Mouse (Mus musculus) lung, postnatal 25 days (tissue): ENCODE data around the gene Mybl2.
"Not testable (repeated sequence)": the region's sequence is repeated elsewhere in the genome, so short reads cannot be mapped to it uniquely, and the experiment has no call there.

ENCODE experiments used
- DNase-seq: peaks from one replicate; pipeline ENCODE4 v3.0.0; 2022; ENCODE audit warnings: low spot score

Mybl2 gene

GRCm38 (mm10) chr2:163054335-163054840 is at the start of gene Mybl2:
Gene Mybl2 (plus strand): TSS chr2:163054687.
- peak; percentile 94 for DNase-seq

DNA sequence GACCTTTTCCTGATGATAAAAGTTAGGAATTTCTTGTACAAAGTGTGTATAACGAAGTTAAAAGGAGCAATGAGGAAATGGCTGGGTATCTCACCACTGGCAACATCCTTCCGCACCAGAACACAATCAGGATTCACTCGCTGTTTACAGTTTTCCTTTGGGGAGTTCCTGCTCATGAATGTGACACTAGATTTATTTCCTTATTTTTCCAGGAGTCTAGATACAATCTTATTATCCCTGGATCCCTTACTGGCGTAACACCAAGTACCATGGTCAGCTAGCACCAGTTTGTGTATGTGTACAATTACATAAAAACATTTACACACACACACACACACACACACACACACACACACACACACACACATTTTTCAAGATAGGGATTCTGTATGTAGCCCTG is 47.2 kb upstream of the Mybl2 start:
- DNase-seq: peak; percentile 72

DNA sequence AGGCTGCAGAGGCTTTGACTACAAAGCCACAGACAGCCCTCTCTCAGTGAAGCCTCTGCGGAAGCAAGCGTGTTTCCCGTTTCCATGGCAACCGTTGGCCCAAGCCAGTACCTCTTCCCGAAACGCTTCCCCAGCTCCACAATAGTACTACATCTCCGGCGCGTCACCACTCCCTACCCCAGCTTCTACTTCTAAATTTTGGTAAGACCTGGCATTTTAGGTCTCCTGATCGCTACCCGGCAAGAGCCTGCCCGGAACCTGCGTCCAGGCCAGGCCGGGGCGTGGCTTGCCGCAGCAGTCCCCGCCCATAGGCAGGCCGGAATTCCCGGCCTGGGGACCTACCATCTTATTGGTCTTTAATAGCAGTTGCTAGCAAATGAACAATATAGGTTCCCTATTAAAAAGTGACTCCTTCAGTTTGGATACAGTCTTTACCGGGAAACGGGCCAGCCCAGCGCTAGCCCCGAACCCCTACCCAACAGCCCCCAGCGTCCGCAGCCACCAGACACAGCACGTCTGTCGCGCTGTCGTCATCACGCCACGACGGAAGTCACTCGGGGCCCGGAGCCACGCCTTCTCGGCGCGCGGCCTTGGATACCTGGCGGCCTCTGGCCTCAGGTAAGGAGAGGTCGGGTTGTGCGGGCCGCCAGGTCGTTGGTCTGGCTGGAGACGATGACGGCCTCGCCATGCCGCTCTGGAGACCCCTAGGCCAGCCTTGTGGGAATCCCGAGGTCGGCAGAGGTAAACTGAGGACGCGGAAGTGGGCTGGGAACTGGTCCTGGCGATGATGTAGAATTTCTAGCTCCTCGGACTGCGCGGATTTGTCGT is 37.4 kb upstream of the Mybl2 start, which contains the start of gene Ift52:
Gene Ift52 (plus strand): TSS at position 439 of the 828 bp plus-strand sequence.
- peak; percentile 91 for DNase-seq

GRCm38 (mm10) chr2:163031289-163031688 is 23.2 kb upstream of the Mybl2 start:
- no peak for DNase-seq

- DNase-seq: no peak
Measured at GRCm38 (mm10) chr2:163031757-163032156, 22.7 kb upstream of the Mybl2 start.

- DNase-seq: no peak
Measured at GRCm38 (mm10) chr2:163032622-163033021, 21.9 kb upstream of the Mybl2 start.

DNA sequence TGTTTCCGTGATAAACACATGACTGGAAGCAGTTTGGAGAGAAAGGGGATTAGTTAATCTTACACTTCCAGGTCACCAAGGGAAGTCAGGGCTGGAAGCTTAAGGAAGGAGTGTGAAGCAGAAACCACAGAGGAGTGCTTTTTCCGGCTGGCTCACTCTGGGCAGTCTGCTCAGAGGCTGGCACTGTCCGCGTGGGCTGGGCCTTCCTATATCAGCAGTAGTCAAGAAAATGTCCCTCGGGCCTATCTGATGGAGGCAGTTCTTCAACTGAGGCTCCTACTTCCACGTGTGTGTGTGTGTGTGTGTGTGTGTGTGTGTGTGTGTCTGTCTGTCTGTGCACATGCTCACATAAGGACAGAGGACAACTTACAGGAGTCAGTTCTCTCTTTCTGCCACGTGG is 14.5 kb upstream of the Mybl2 start:
- no peak for DNase-seq

GRCm38 (mm10) chr2:163048125-163048524 is 6.4 kb upstream of the Mybl2 start:
- peak; percentile 70 for DNase-seq

DNA sequence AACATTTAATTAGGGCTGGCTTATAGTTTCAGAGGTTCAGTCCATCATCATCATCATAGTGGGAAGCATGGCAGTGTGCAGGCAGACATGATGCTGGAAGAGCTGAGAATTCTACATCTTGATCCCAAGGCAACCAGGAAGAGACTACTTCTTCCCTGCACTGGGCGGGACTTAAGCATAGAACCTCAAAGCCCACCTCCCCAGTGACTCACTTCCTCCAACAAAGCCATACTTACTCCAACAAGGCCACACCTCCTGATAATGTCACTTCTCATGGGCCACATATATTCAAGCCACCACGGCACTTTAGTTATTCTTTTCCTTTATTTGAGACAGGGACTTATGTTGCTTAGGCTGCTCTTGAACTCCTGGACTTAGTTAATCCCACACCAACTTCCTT is 5.4 kb upstream of the Mybl2 start:
- DNase-seq: no peak

GRCm38 (mm10) chr2:163051691-163052090 is 2.8 kb upstream of the Mybl2 start:
- DNase-seq: no peak

DNA sequence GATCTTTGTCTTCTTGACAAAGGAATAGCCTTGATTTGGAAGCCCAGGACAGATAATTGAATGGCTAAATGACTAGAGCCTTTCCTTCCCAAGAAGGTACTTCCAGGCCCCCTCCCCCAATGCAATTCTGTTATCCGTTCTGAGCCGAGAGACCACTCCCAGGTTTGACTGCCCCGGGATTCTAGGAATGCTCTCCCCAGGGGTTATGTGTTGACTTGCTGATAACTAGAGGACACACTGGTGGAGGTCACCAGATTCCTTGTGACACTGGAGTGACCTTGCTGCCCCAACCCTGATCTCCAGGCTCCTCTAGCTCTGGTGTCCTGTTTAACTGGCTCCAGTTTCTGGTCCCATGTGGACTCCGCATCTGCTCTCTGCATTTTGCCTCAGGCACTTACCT is 2.4 kb upstream of the Mybl2 start:
- peak; percentile 26 for DNase-seq

GRCm38 (mm10) chr2:163052826-163053225 is 1.7 kb upstream of the Mybl2 start:
- DNase-seq: no peak

- no peak for DNase-seq
Measured at GRCm38 (mm10) chr2:163054891-163055494, 506 bp downstream of the Mybl2 start.

- DNase-seq: no peak
Measured at GRCm38 (mm10) chr2:163055715-163056114, 1.2 kb downstream of the Mybl2 start.

DNA sequence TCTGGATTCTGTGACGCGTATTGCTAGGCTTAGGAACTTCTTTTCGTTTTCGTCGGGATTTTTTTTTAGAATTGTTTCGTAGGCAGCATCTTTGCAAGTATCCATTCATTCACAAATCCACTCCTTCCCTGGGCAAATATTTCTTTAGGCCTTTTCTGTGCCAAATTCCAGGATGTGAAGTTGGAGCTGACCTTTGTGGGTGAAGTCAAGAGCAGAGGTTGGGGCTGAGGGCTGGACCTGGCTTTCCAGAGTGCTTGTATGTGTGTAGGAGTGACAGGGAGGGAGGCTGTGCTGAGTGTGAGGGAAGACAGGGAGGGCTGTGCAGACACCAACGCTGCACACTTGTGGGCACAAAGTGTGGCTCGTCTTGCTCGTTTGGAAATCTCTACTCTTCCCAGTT is 2.1 kb downstream of the Mybl2 start:
- DNase-seq: no peak

GRCm38 (mm10) chr2:163058981-163059380 is 4.5 kb downstream of the Mybl2 start:
- DNase-seq: not testable (repeated sequence)

DNA sequence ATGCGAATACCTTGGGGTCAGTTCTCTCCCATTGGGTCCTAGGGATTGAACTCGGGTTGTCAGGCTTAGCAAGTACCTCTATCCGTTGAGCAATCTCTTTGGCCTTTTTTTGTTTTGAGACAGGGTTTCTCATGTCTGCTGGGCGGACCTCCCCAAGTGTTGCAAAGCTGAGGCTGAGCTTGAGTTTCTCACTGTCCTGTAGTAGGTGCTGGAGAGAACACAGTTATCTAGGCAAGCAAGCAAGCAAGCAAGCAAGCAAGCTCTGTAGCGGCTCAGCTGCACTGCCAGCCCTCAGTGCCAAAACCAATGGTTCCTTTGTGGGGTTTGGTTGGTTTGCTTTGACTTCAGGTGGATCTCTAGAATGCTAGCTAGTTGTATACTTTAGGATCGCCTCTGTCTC is 6.1 kb downstream of the Mybl2 start:
- DNase-seq: no peak

DNA sequence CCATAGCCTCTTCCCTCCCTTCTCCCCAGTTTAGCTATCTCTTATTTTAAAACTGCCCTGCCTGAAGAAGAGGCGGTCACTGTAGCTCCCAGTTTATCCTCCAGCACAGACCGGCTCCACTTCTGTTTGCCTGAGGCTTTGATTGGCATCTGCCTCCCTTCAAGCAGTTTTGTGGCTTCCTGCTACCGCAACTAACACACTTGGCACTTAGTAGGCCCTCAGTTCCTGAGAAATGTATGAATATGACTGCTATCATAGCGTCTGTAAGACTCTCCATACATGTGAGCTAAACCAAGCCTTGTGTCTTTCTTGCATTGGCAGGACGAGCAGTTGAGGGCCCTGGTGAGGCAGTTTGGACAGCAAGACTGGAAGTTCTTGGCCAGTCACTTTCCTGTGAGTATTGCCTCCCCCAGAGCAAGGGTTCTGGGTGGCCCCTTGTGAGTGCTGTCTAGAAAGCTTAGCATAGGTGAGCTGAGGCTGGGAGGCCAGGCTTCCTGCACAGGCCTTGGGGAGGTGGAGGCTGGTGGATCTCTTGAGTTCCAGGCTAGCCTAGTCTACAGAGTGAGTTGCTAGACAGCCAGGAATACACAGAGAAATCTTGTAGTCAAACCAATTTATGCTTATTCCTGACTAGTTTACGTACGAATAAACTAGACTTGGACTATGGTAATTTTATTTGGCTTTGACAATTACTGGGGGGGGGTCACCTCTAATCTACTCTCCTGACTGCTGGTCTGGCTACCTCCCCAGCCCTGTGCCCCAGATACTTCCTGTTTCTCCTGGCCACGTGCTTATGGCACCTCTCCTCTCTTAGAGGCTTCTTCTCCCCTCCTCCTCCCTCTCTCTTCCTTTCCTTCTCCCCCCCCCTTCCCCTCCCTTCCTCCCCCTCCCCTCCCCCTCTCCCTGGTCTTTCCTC is 7.0 kb downstream of the Mybl2 start:
- DNase-seq: no peak

GRCm38 (mm10) chr2:163062119-163062508 is 7.6 kb downstream of the Mybl2 start:
- no peak for DNase-seq

- no peak for DNase-seq
Measured at GRCm38 (mm10) chr2:163066326-163066725, 11.8 kb downstream of the Mybl2 start.

- no peak for DNase-seq
Measured at GRCm38 (mm10) chr2:163067233-163067632, 12.7 kb downstream of the Mybl2 start.

GRCm38 (mm10) chr2:163070213-163070612 is 15.7 kb downstream of the Mybl2 start:
- no peak for DNase-seq
